Mouse (Mus musculus): ENCODE results near the gene Dennd1a.

DNA sequence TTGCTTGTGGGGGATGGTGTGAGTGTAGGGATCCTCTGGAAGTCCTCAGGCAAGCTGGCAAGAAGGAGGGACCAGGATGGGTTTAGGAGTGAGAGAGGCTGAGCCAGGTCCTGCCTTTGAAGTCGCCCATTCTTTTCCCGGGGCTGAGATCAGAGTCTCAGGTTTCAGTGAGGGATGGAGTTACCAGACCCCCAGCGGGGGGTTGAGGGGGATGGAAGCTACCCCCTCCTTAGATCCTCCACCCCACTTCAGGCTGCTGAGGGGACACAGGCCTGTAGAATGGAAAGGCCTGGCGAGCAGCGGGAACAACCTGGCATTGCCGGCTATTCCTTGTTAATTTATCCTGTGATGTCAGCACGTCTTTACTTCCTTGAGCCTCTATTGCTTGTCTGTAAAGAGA is 505.2 kb downstream of the Dennd1a start:
- TF ChIP-seq CTCF (IDR thresholded peaks at IDR 0.05; ENCODE audit: control insufficient read depth, insufficient read depth, insufficient replicate concordance, low read depth, low read length) (no peak), POLR2A (IDR thresholded peaks at IDR 0.05; ENCODE audit: control insufficient read depth, low read depth, low read length) (no peak)
